Mouse (Mus musculus) central nervous system, embryonic 14 days (tissue): Measurements from ENCODE around the gene Cd160. TPM values are rescaled to one million over a fixed set of nuclear protein-coding genes. Genes with fewer than 3 reads are reported as not detected.

Source experiments
- polyA plus RNA-seq: library from polyadenylated mRNA; depleted of rRNA; stranded (reverse); fragments of >200 nt; gene quantifications from 2 replicates; pipeline ENCODE4 v1.2.3, GENCODE M21; 2012; rRNA removed

Gene Cd160
- 0.04 TPM in 1 of 2 replicates, not detected in the other for polyA plus RNA-seq

DNA sequence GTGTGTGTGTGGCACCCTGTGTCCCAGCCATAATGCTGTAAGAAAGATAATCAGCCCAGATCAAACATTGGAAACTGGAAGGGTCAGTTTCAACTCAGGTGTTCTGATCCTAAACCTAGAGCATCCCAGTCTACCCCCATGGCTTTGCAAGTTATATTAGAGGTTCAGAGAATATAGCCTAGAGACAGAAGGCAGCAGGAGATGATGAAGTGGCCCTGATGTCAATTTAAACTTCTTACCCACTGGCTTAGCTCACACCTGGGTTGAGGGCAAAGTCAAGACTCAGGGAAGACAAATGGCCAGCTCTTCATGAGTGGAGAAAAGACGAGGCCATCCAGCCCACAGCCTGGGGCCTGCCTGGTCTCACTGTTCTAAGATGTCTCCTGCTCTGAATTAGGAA, at the start of gene Cd160, which contains the start of gene Pdzk1:
Cd160 (minus strand) TSS at position 368 of the 400 bp plus-strand sequence.
Pdzk1 (plus strand) TSS at position 301 of the 400 bp plus-strand sequence.

Other genes with a start within 250 kb of the Cd160 start
- 48.2 and 48.9 TPM in 2 replicates for gene Polr3gl, start 235.2 kb downstream of the Cd160 start, polyA plus RNA-seq
- gene Ankrd34a, start 232.7 kb downstream of the Cd160 start, polyA plus RNA-seq, result 8.9 and 9.6 TPM in 2 replicates
- 85.4 and 88.5 TPM in 2 replicates for gene Lix1l, start 228.2 kb downstream of the Cd160 start, polyA plus RNA-seq
- 73.4 and 80.8 TPM in 2 replicates for gene Rbm8a, start 199.4 kb downstream of the Cd160 start, polyA plus RNA-seq
- 50.4 and 51.8 TPM in 2 replicates for gene Pex11b, start 194.0 kb downstream of the Cd160 start, polyA plus RNA-seq
- gene Gm42957, start 193.9 kb downstream of the Cd160 start, polyA plus RNA-seq, result 0.26 and 0.40 TPM in 2 replicates
- gene Itga10, start 183.8 kb downstream of the Cd160 start, polyA plus RNA-seq, result 5.5 and 12.6 TPM in 2 replicates
- gene Ankrd35, start 159.2 kb downstream of the Cd160 start, polyA plus RNA-seq, result 1.2 and 2.1 TPM in 2 replicates
- gene Pias3, start 133.0 kb downstream of the Cd160 start, polyA plus RNA-seq, result 37.4 and 47.6 TPM in 2 replicates
- 8.5 and 10.7 TPM in 2 replicates for gene Nudt17, start 120.8 kb downstream of the Cd160 start, polyA plus RNA-seq
- gene Polr3c, start 101.7 kb downstream of the Cd160 start, polyA plus RNA-seq, result 45.5 and 49.0 TPM in 2 replicates
- gene Rnf115, start 101.7 kb downstream of the Cd160 start, polyA plus RNA-seq, result 42.7 and 46.4 TPM in 2 replicates
- gene Pdzk1, start 67 bp downstream of the Cd160 start, polyA plus RNA-seq, result 0.05 and 0.09 TPM in 2 replicates
- 2.0 and 5.1 TPM in 2 replicates for gene Gja5, start 75.3 kb upstream of the Cd160 start, polyA plus RNA-seq
- gene Gpr89, start 76.0 kb upstream of the Cd160 start, polyA plus RNA-seq, result 14.4 and 15.5 TPM in 2 replicates
- gene Gja8, start 96.7 kb upstream of the Cd160 start, polyA plus RNA-seq, result not detected in 2 replicates